Mouse (Mus musculus) right cerebral cortex, postnatal 14 days (tissue): ENCODE results near the gene Gemin4.
"Not testable (repeated sequence)": the region's sequence is repeated elsewhere in the genome, so short reads cannot be mapped to it uniquely, and the experiment has no call there.

Experiments
- DNase-seq: peaks from one replicate; pipeline ENCODE4 v3.0.0; 2022

The Gemin4 gene

DNA sequence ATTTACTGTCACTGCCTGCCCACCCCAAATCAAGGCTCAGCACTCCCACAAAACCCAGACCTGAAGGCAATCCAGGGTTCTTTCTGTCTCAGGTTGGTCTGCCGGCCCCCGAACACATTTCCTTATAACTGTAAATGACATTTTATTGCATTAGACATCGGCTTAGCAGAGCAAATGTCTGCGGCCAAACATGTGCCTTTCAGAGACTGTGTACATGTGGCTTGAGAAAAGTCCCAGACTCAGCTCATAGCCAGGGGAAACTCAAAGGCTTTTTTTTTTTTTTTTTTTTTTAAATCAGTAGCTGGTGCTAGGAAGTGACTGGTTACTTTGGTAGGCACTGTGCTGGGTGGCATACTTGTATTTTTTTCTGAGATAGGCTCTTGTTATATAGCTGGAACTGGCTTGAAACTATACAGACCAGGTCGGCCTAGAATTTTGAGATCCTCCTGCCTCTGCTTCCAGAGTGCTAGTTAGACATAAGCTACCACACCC lies 1.4 kb downstream of the Gemin4 start:
- DNase-seq: no peak

DNA sequence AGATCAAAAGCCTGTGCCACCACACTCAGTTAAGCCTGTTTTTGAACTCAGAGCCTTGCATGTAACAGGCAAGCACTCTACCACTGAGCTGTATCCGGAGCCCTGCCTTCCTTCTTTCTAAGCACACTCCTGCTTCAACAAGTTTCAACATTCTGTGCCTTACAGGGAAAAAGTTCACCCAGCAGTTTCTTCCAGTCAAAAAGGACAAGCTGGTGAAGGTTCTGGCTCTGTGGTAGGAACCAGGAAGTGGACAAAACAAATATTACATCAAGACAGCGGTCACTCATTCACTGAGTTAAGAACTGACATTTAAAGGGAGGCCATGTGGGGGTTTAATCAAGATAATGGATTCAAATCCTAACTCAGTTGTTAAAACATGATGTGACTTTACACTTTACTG lies 2.5 kb downstream of the Gemin4 start:
- no peak for DNase-seq

DNA sequence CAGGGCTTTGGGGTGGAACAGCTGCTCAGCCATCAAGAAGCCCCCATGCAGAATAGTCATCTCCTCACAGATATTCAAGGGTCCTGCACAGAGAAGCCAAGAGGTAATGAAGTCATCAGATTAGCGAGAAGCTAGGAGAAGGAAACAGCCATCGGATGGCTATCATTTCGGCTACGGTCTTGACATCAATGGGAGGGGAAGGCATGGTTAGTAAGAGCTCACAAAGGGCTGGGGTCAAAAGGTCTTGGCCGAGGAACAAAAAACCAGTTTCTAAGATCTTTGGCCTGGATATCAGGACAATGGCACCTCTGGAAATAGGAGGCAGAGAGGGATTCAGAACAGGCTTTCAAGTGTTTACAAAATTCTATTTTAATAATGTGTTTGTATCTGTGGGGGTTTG lies 3.6 kb downstream of the Gemin4 start:
- DNase-seq: no peak

DNA sequence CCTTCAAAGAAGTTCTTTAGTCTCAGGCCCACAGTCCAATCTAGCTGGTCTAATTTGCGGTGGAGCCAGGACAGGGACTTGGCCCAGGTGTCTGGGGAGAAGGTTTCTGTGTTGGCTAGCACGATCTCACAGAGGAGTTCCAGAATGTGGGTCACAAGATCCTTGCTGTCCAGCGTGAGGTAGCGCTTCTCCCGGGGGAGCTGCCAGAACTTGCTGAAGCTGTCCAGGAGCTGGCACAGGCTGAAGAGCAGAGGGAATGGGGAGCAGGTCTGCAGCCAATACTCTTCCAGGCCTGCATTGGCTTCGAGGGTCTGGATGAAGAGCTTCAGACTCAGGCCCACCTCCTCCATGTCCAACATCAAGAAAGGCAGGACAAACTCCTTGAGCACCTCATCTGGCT lies 5.9 kb downstream of the Gemin4 start:
- DNase-seq: not testable (repeated sequence)

DNA sequence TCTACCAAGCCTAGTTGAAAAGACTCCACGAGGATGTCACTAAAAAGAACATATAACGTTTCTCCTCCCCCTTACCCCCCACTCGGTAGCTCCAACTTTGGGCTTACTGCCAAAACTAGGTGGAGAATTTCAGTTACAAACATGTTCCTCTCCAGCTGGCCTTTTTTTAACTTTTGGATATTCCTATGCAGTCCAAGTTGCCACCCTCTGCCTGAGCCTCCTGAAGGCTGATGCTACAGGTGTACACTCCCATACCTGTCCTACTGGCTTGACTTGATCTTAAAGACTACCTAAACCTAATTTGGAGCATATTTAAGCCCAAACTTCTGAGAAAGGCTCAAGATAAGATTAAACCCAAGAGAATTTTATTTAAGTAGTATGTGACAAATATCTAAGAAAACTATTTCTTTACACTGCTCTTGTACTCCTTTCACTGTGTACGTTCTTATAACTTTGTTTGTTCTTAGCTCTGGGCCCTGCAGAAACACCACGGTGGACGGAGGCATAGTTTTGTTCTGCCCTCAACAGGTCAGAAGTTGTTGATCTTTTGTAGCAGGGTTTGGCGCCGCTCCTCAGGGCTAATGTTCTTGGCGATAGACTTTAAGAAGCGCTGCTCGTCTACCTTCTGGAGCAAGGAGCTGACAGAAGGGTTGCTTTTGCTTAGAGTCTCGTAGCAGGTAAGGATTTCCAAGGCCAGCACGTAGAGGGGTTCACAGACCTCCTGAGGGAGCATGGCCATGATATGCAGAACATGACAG lies 7.1 kb downstream of the Gemin4 start:
- no peak for DNase-seq

DNA sequence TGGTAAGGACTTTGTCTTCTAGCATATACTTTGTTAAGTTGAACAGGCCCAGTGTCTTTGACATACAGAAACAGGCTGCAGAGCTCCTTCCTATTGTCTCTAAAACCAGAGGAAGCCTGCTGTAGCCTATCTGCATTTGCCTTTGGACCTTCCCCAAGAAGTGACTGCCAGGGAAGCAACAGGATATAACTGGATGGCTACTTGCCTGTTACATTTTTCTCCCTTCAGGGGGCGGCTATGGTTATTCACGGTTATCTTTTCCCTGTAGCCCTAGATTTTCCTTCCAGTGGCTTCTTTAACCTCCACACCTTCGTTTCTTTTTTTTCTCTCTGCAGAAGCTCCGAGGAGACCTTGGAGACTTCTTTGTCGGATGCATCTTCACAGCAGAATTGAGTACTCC lies 10.7 kb downstream of the Gemin4 start:
- DNase-seq: no peak

DNA sequence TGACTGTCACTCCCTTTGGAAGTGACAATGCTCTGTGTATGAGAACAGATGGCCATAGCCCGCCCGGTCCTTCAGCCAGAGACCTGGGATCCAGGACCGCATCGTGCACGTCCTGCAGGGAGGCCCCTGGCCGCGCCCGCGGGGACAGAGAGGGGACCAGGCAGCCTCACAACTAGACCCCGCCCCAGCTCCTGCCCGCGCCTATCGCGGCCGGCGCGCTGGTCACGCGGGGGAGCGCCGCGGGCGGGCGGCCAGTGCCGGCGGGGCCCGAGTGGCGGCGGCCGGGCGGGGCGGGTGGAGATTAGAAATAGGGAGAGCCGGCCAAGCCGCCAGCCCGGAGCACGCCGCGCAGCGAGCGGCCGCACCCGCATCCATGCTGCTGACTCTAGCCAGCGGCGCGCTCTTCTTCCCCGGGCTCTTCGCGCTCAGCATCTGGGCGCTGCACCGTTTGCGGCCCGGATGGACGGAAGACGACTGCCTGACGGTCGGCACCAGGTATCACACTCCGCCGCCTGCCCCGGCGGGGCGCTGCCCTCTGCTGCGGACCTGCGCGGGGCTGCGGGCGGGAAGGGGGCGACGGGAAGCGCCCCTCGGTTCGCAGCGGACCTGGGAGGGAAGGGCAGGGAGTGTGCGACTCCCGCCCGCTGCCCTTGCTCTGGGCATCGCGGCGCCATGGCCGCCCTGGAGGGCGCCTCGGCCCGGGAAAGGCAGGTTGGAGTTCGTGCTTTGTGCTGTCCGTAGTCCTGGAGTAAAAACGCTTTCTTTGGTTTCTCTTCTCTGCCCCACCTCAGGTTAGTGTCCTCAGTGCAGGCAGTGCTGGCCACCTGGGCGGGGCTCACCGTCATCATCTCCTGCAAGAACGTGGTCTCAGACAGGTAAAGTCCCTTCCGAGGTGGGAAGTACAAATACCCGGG lies 15.4 kb downstream of the Gemin4 start:
- peak; percentile 79 for DNase-seq

DNA sequence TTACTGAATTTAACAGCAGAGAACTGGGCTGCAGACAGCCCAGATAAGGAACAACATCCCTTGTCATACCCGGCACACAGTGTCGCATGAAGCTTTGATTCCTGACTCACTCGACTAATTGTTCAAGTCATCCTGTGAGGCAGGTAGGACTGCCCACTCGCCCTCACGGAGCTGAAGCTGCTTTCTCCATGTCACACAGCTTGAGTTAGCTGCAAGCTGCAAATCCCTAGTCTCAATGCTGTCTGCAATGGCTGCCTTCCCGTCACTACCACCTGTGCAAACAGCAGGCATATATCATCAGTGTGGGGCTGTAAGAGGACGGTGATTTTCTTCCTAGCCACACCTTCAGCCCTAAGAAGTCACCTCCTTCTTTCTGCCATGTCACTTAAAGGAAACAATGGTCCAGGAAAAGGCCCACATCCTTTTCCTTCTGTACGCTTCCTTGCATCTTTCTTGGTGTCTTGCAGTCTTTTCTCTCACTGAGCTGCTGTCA lies 20.4 kb downstream of the Gemin4 start:
- DNase-seq: no peak

DNA sequence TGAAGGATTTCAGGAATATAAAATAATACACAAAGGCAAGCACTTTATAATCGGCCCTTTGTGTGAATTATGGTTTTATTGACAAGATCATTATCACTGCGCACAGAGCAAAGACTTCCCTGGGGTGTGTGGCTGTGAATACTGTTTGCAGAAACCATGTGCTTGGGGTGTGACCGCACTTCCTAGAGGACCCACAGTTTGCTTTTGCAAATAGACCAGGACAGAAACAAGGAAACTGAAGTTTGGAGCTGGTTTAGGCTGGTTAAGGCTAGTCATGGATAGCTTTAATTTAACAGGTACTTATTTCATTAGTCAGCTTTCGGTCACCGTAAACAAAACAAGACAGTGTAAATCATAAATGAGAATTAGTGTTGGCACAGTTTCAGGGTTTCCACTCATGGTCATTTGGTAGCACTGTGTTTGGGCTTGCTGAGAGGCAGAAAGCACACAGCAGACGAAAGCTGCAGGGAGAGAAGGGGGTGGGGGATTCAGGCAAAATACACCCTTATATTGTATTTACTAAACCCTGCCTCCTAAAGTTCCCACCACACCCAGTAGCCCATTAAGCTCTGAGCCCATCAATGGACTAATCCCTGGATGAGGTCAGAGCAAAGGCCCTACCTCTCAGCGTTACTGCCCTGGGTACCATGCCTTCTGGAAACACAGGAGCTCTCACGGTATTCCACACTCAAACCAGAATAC lies 21.0 kb downstream of the Gemin4 start:
- DNase-seq: no peak

DNA sequence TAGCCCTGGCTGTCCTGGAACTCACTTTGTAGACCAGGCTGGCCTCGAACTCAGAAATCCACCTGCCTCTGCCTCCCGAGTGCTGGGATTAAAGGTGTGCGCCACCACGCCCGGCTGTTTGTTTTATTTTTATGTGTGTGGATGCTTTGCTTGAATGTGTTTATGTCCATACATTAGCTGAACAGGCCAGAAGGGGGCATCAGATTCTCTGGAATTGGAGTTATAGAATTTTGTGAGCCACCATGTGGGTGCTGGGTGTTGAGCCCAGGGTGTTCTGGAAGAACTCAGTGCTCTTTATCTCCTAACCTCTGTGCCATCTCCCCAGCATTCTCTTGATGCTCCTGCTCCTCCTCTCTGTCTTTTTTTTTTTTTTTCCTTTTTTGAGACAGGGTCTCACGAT lies 30.6 kb downstream of the Gemin4 start:
- no peak for DNase-seq

DNA sequence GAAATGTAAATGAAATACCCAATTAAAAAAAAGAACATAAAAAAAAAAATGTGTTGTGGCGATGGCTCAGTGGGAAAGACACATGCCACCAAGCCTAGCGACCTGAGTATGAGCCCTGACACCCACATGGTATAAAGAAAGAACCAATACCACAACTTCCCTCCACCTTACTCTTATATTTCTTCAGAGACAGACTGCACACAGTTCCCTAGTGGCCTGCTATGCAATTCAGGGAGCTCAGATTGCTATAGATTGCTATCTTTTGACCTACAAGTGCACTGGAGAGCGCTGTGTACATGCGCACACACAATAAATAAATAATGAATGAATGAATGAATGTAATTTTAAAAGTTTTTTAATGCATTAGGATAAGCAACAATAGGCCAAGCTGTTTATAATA lies 33.7 kb downstream of the Gemin4 start:
- no peak for DNase-seq

DNA sequence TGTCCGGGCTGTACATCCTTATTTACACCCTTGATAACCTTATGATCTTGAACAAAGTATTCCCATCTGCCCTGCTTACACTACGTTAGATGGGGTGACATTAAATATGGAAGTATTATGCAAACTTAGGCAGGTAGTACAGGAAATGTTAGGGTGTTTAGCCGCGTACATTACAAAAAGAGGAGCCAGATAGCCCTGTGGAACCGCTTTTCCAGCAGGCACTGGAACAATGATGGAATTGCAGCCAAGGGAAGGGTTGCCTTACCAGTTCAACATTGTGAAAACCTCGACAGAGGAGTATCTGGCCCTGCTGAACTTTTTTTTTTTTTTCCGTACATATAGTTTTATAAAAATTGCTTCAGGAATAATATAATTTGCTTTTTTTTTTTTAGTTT lies 37.3 kb downstream of the Gemin4 start:
- no peak for DNase-seq

DNA sequence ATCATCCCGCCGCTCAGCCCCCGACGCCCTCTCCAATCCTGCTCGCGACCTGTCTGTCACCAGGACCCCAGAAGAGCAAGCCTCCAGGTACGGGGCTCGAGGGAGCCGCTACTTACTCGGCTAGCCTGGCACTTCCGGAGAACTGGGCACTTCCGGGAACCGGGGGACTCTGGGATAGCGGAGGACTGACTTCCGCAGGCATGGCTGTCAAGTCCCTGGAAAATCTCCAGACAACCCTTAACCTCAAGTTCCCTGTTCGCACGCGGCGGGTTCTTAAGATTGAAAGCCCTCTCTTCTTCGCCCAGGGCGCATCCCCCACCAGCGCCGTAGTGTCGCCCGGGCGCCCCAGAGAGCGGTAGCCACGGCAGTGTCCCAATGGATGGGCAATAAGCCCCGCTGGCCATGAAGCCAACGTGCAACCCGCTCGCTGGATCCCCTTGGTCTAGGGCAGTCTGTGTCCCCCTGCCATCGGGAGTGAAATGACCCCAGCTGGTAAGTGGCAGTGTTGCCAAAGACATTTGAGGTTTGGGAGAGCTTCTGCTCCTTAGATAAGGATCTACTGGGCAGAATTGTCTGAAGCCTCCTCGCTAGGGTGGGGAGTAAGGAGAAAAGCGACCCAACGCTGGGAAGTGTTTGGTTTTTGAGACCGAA lies 37.8 kb downstream of the Gemin4 start, which contains the start of the genes Vps53 and Fam57a:
TSS of gene Vps53 (minus strand) at position 153 of the 651 bp plus-strand sequence.
TSS of gene Fam57a (plus strand) at position 177 of the 651 bp plus-strand sequence.
- DNase-seq: peak; percentile 80

DNA sequence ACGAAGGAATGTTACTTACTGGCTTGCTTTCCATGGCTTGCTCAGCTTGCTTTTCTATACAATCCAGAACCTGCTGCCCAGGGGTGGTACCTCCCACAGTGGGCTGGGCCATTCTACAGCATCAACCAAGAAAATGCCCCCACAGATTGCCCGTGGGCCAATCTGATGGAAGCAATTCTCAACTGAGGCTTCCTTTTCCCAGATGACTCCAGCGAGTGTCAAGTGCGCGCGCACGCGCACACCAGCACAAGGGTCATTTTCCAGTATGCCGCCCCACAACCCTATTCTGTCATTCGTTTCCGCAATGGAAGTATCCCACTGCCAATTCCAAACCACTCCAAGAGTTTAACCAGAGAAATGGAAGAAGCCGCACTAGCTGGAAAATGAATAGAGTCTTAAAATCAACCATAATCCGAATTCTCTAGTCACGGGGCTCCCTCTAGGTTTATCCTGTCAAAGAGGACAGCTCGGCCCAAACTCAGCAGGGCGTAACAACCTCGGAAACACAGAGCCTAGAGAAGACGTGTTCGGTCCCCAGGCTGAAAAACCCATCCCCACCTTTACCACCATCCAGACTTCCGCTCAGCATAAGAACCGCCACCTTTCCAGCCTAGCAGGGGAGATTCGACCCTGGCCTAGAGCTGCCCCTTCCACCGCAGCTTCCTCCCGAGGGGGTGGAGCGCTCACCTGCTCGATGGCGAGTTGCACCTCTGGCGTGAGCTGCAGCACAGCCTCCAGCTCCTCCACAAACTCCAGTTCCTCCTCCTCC lies 38.6 kb downstream of the Gemin4 start:
- peak; percentile 48 for DNase-seq

DNA sequence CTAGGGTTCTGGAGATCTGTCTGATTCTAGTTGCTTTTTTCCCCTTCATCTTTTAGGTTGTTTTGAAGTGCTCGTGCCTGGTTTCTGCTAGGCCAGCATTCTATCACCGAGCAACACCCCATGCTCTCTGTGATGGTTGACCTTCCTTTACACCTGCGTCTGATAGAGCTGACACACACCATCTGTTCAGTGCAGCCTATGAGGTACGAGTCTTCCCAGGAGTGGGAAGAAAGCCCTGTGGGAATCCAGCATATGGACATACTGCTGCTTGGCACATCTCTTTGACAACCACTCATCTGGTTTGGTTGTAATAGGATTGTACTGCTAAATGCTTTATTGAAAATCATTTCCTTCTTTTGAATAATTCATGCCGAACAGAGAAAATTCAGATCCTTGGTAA lies 47.3 kb downstream of the Gemin4 start:
- DNase-seq: no peak

DNA sequence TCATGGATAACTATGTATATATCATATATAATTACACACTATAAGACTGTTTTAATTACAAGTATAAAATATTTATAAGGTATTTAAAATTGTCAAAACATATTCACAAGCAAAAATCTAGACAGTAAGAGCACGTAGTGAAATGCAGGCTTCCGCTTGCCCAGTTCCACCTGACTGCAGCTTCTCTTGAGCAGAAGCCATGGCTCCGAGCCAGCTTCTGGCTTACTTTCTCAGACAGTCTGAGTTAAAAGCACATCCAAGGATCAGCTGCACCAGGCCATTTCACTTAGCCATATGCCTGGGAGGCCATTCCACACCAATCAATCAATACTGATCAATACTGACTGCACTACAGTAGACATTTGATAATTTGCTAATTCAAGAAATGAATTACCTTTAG lies 48.5 kb downstream of the Gemin4 start:
- DNase-seq: peak; percentile 33

DNA sequence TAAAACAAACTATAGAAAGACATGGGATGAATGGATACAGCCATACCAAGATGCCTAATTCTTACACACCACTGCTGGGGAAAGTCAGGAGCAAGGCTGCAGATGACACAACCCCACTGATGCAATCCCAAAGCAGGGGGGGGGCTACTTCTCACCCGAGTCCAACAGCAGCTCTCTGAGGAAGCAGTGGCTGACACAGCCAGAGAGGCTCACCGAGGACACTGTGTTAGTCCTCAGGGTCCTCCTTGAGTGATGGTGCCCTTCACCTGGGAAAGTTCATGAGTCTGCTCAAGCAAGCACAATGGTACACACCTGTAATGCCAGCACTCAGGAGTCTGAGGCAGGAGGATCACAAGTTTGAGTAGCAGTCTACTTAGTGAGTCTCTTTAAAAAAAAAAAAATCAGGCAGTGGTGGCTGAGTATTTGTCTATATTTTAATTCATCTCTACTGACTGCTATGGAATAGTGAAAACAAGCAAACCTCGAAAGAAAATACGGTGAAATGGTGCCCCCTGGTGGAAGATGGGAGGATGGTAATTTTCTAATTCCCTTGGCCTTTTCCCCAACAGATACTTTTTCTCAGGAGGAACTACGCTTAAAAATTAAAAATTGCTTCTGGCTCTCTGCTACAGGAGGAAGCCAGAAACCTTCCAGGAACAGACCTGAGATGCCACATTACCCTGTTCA lies 50.2 kb downstream of the Gemin4 start:
- DNase-seq: peak; percentile 65

DNA sequence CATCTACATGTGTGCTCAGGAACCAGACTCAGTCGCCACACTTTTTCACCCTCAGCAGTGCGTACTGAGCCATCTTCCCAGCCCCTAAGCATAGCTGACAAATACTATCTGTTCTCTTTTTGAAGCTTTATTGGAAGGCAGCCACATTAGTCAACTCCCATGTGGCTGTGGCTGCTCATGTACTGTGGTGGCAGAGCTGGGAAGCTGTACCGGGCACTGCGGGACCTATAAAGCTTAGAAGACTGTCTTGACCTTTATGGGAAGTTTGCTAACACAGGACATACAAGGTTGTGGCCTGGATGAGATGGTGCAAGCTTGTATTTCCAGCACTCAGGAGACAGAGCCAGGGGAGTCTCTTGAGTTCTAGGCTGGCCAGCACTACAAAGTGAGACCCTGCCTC lies 50.8 kb downstream of the Gemin4 start:
- DNase-seq: no peak
